Mouse (Mus musculus) stomach, embryonic 16.5 days (tissue): ENCODE measurements around the gene Rbm38. TPM values are rescaled to one million over a fixed set of nuclear protein-coding genes. Genes with fewer than 3 reads are reported as not detected.
A peak's percentile ranks its signal among the peaks of the same experiment; 100 is the strongest.

ENCODE experiments used
- ATAC-seq: fragments of 200-750 bp; cut with Nextera tagmentation; 2 replicates; pipeline ENCODE4 v1.8.0; 2017; ENCODE audit warnings: moderate number of reproducible peaks, moderate TSS enrichment; ENCODE audit not compliant: insufficient read depth, low FRiP score
- H3K27ac ChIP-seq: fragments of 300-500 bp; sonication (generic); 2 replicates; pipeline ENCODE4 v1.5.1; 2014; ENCODE audit warnings: low read length
- H3K27me3 ChIP-seq: fragments of 300-500 bp; sonication (generic); 2 replicates; pipeline ENCODE4 v1.6.1; 2014; ENCODE audit warnings: low read length, control low read depth, mixed read lengths; ENCODE audit not compliant: control insufficient read depth, insufficient read depth
- H3K36me3 ChIP-seq: fragments of 300-500 bp; sonication (generic); 2 replicates; pipeline ENCODE4 v1.6.1; 2014; ENCODE audit warnings: low read length; ENCODE audit not compliant: control insufficient read depth, insufficient read depth
- H3K4me1 ChIP-seq: fragments of 300-500 bp; sonication (generic); 2 replicates; pipeline ENCODE4 v1.6.1; 2014; ENCODE audit warnings: low read length, control low read depth, mixed read lengths; ENCODE audit not compliant: control insufficient read depth, insufficient read depth
- H3K4me2 ChIP-seq: fragments of 300-500 bp; sonication (generic); 2 replicates; pipeline ENCODE4 v1.6.1; 2014; ENCODE audit warnings: low read depth, low read length, mixed read lengths
- H3K4me3 ChIP-seq: fragments of 300-500 bp; sonication (generic); replicated peaks from 2 replicates; pipeline ENCODE4 v1.5.1; 2014; ENCODE audit warnings: mild to moderate bottlenecking, low read length
- H3K9ac ChIP-seq: fragments of 300-500 bp; sonication (generic); 2 replicates; pipeline ENCODE4 v1.6.1; 2014; ENCODE audit warnings: low read length
- H3K9me3 ChIP-seq: fragments of 300-500 bp; sonication (generic); replicated peaks from 2 replicates; pipeline ENCODE4 v1.6.1; 2016; ENCODE audit warnings: low read length, control low read depth; ENCODE audit not compliant: control insufficient read depth
- WGBS: fragments of 180-500 bp; shearing (Covaris S2); extraction: QIAGEN DNeasy Blood & Tissue Kit; methylation state at CpG from one replicate; pipeline ENCODE4 v1.1.7; 2014; 5-methylcytosine and 5-hydroxymethylcytosine counted together
- polyA plus RNA-seq: library from polyadenylated mRNA; unstranded; fragments of >200 nt; fragmentation: Nextera tagmentation; extraction: Ambion mirVana; gene quantifications from 2 replicates; pipeline ENCODE4 v1.2.1, GENCODE M21; 2015

The Rbm38 gene
- polyA plus RNA-seq, 1 experiment from 2014 or later: 49.5 TPM

DNA sequence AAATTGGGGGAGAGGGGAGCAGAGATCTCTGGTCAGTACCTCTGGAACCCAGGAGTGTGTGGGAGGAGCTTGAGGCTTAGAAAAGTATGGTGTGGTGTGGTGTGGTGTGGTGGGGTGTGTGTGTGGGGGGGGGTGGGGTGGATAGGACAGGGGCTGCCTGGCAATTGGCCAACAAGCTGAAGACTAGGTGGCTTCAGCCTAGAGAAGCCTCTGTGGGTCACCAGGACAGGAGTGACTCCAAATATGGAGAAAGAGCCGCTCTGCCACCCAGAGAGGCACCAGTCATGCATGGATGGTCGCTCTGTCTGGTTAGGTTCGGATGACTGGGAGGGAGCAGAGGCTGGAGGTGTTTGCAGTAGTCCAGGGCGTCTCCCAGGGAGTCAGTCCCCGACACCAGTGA, 27.2 kb downstream of the Rbm38 start:
- 71% methylated on average over 5 of the region's 5 CpGs for WGBS
- no peaks in the 10 kb centered on the region for H3K36me3 ChIP-seq
- no peak for ATAC-seq
- H3K4me1 ChIP-seq: 0 out of 2 replicates have a peak, but pooled peaks cover 5% of the 10 kb centered on the region
- no peaks in the 10 kb centered on the region for H3K27me3 ChIP-seq
- no peak overlapping the region for H3K4me2 ChIP-seq
- H3K4me3 ChIP-seq: no peak overlapping the region
- no peak overlapping the region for H3K9ac ChIP-seq
- H3K27ac ChIP-seq: no peak overlapping the region
- no peaks in the 10 kb centered on the region for H3K9me3 ChIP-seq

DNA sequence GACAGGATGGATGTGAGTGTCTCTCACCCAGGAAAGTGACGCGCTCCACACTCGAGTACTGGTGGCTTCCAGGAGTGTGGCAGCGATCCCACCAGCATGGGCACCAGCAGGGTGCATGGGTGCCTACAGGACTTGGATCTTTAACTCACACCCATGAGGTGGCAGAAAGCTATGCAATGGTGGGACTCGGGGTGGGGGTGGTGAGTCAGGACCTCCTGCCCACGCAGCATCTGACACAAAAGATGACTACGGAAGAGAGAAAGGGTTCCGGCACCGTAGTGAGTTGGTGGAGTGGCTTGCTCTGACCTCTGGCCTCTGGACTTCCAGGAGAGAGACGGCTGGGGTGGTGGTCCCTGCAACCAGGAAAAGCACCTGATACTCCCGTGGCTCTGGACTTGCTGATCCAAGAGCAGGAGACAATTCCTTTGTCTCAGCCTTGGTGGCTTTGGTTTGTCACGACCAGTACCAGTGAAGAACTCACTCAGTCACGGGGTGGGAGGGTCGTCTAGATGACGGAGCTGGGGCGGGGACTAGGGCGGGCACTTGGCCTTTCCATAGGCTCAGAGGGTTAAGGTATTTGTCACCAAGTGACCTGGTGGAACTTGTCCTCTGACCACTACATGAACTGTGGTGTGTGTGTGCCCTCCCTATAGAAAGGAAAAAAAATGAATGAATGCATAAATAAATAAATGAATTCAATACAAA, 27.9 kb downstream of the Rbm38 start:
- no peaks in the 10 kb centered on the region for H3K9me3 ChIP-seq
- no peak overlapping the region for H3K4me3 ChIP-seq
- WGBS: 57% methylated on average over 17 of the region's 17 CpGs
- H3K27me3 ChIP-seq: no peaks in the 10 kb centered on the region
- no peaks in the 10 kb centered on the region for H3K36me3 ChIP-seq
- H3K4me2 ChIP-seq: no peak overlapping the region
- ATAC-seq: no peak
- H3K9ac ChIP-seq: no peak overlapping the region
- H3K4me1 ChIP-seq: 0 out of 2 replicates have a peak, but pooled peaks cover 5% of the 10 kb centered on the region
- H3K27ac ChIP-seq: no peak overlapping the region

DNA sequence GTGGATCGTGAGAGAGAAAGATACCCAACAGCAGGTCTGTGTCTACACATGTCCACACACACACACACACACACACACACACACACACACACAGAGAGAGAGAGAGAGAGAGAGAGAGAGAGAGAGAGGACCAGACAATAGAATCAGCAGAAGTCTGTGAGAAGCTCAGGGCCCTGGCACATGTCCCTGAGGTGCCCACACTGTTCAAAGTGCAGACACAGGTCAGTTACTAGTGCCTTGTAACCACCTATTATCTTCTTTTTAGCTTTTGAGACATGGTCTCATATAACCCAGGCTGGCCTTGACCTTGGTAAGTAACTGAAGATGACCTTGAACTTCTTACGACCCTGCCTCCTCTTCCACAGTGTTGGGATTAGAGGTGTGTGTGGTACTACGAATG, 28.9 kb downstream of the Rbm38 start:
- no peak for ATAC-seq
- no peak overlapping the region for H3K9ac ChIP-seq
- WGBS: 74% methylated on average over 3 of the region's 3 CpGs
- H3K27ac ChIP-seq: no peak overlapping the region
- H3K9me3 ChIP-seq: no peaks in the 10 kb centered on the region
- H3K4me2 ChIP-seq: no peak overlapping the region
- H3K4me3 ChIP-seq: no peak overlapping the region
- H3K4me1 ChIP-seq: 0 out of 2 replicates have a peak, but pooled peaks cover 5% of the 10 kb centered on the region
- no peaks in the 10 kb centered on the region for H3K36me3 ChIP-seq
- no peaks in the 10 kb centered on the region for H3K27me3 ChIP-seq

DNA sequence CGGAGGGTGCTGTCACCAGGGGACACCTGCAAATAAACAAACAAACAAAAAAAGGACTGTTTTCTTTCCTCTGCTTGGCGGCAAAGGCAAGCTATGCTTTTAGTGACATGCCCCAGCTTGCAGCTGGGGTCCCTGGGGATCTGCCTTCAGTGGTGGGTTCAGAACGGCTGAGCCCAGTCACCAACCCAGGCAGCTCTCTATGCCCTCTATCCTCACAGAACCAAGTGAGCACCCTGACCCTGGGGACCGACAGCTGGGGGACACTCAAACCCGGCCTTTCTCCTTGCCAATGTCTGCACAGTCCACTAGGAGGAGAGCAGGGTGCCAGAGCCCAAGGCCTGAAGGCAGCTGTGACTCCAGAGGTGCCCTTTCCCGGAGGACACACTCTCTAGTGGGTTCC, 29.5 kb downstream of the Rbm38 start:
- H3K4me1 ChIP-seq: 0 out of 2 replicates have a peak, but pooled peaks cover 5% of the 10 kb centered on the region
- no peak for ATAC-seq
- no peak overlapping the region for H3K4me2 ChIP-seq
- H3K9ac ChIP-seq: no peak overlapping the region
- H3K36me3 ChIP-seq: no peaks in the 10 kb centered on the region
- WGBS: 61% methylated on average over 6 of the region's 6 CpGs
- no peak overlapping the region for H3K4me3 ChIP-seq
- no peak overlapping the region for H3K27ac ChIP-seq
- no peaks in the 10 kb centered on the region for H3K9me3 ChIP-seq
- no peaks in the 10 kb centered on the region for H3K27me3 ChIP-seq

DNA sequence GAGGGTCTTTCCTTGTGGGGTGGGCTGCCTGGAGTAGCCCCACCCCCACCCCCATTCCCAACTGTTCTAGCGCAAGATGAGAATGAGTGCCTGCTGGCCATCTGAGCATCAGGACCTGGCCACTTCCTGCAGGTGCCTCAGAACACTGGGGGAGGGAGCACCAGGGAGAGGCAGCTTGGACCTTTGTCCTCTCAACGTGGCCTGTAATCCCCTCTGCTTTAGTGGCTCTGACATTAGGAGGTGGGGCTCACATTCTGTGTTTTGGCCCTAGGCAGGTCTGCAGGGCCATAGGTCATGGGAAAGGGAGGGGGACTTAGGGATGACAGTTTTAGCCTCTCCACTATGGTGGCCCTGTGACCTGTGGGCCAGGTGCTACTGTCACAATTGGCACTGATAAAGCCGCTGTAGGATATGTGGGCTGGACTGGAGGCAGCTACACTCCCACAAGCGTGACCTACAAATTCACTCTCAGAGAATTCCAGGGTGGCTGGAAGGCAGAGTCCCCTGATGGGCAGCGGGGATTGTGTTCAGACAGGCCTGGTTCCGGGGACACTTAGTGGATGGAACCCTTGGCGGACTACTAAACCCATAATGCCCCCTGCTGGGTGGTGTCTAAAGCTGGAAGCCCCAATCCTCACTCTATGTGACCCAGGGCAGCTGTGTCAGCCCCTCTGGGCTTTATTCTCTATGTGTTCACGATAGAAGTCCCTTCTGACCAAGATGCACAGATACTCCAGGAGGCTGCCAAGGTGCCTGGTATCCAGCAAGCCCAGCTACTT, 30.5 kb downstream of the Rbm38 start:
- WGBS: 49% methylated on average over 8 of the region's 8 CpGs
- Histone ChIP-seq H3K9me3 (no peaks in the 10 kb centered on the region), H3K27ac (no peak overlapping the region), H3K4me3 (no peak overlapping the region), H3K36me3 (no peaks in the 10 kb centered on the region), H3K4me1 (0 out of 2 replicates have a peak, but pooled peaks cover 5% of the 10 kb centered on the region), H3K27me3 (no peaks in the 10 kb centered on the region), H3K4me2 (no peak overlapping the region), H3K9ac (no peak overlapping the region)
- ATAC-seq: no peak

DNA sequence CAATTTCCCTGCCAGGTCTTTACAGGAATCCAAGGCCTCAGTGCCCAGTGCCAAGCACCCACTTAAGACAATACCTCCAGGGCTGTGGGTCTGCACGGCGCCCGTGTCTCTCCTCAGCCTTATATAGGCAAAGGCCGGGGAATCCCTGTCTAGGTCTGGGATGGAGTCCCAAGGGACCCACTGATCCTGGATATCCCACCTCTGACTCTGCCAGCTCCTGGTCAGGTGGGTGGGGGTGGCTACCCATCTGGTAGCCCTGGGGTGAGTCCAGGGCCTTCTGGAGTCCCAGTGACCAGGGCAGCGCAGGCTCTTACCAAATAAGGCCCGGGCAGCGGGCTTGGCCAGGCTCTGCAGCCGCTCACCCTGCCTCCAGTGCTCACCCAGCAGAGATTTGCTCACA, 32.6 kb downstream of the Rbm38 start:
- Histone ChIP-seq H3K36me3 (no peaks in the 10 kb centered on the region), H3K4me3 (no peak overlapping the region), H3K4me2 (no peak overlapping the region), H3K27me3 (no peaks in the 10 kb centered on the region), H3K9ac (no peak overlapping the region), H3K27ac (no peak overlapping the region), H3K9me3 (no peaks in the 10 kb centered on the region), H3K4me1 (no peaks in the 10 kb centered on the region)
- no peak for ATAC-seq
- 89% methylated on average over 8 of the region's 8 CpGs for WGBS

DNA sequence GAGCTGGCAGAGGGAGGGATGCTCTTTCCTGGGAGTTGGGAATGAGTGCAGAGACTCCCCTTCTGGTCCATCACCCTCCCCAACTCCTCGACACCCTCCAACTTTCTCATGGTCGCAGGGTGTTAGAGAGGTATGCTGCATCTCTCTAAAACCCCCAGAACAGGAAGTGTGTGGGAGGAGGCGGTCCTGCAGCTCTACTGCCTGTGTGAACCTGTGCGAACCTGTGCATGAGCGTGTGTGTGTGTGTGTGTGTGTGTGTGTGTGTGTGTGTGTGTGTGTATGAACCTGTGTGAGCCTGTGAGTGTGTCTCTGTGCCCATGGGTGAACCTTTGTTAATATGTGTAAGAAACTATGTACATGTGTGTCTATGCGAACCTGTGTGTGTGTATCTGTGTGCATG, 33.5 kb downstream of the Rbm38 start:
- H3K9me3 ChIP-seq: no peaks in the 10 kb centered on the region
- no peak overlapping the region for H3K4me2 ChIP-seq
- no peak for ATAC-seq
- no peaks in the 10 kb centered on the region for H3K4me1 ChIP-seq
- no peaks in the 10 kb centered on the region for H3K36me3 ChIP-seq
- H3K4me3 ChIP-seq: no peak overlapping the region
- no peak overlapping the region for H3K27ac ChIP-seq
- 74% methylated on average over 6 of the region's 6 CpGs for WGBS
- no peaks in the 10 kb centered on the region for H3K27me3 ChIP-seq
- H3K9ac ChIP-seq: no peak overlapping the region

DNA sequence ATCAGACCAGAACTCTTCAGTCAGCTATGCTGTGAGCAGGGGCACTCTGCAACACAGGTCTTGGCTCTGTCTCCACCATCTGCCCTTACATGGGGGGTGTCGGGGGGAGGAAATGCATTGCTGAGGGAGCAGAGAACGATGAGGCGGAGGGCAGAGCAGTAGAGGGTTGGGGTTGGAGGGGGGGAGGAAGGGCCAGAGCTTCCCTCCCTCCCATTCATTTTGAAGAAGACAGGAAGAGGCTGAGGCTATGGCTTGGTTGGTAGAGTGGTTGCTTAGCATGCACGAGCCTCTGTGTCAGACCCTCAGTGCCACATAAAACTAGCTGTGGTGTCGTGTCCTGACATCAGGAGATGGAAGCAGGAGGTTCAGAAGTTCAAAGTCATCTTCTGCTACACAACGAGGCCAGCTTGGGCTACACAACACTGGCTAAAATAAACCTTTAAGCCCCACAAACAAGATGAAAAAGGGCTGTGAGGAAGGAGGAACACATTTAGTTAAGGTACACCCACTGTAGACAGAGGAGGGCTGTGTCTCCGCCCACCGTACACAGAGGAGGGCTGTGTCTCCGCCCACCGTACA, 36.1 kb downstream of the Rbm38 start:
- no peaks in the 10 kb centered on the region for H3K36me3 ChIP-seq
- 59% methylated on average over 10 of the region's 10 CpGs for WGBS
- no peak overlapping the region for H3K4me2 ChIP-seq
- peaks cover 4% of the 10 kb centered on the region; the same call in 1 of the 2 replicates for H3K4me1 ChIP-seq
- no peak overlapping the region for H3K9ac ChIP-seq
- no peak overlapping the region for H3K27ac ChIP-seq
- no peak for ATAC-seq
- no peaks in the 10 kb centered on the region for H3K9me3 ChIP-seq
- H3K4me3 ChIP-seq: no peak overlapping the region
- no peaks in the 10 kb centered on the region for H3K27me3 ChIP-seq

DNA sequence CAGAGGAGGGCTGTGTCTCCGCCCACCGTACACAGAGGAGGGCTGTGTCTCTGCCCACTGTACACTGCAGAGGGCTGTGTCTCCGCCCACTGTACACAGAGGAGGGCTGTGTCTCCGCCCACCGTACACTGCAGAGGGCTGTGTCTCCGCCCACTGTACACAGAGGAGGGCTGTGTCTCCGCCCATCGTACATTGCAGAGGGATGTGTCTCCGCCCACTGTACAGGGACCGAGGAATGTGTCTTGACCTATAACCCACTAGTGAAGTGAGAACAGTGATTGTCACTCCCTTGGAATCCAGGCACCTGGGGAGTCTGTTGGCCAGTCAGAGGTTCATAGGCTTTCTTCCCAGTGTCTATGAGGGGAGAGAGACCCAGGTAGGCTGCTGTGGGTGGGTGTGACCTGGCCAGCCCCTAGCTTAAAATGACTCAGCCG, 36.6 kb downstream of the Rbm38 start:
- peak; percentile 51; the same call in 1 of the 2 replicates for ATAC-seq

More for the DNA sequence above, 36.6 kb downstream of the Rbm38 start:
- Histone ChIP-seq H3K36me3 (no peaks in the 10 kb centered on the region), H3K9ac (no peak overlapping the region), H3K9me3 (no peaks in the 10 kb centered on the region), H3K4me3 (no peak overlapping the region), H3K27me3 (no peaks in the 10 kb centered on the region), H3K4me2 (no peak overlapping the region), H3K4me1 (peaks cover 4% of the 10 kb centered on the region; the same call in 1 of the 2 replicates), H3K27ac (no peak overlapping the region)
- WGBS: 58% methylated on average over 11 of the region's 11 CpGs
